Mouse (Mus musculus) layer of hippocampus, adult 9-10 months (tissue): ENCODE data around the gene Fasn.

Experiments
- DNase-seq: peaks from one replicate; pipeline ENCODE4 v3.0.0; 2022; ENCODE audit warnings: low spot score

The Fasn gene

GRCm38 (mm10) chr11:120761811-120762671 lies 62.3 kb downstream of the Fasn start:
- DNase-seq = no peak

- no peak for DNase-seq
These were observed 64.1 kb downstream of the Fasn start for GRCm38 (mm10) chr11:120760236-120760635.
